Mouse (Mus musculus): ENCODE measurements at regions not wholly inside any gene's neighbourhood (a gene's known extent, or its start where the extent isn't known, plus 50 kb on each side); places are given as distances from the start of the nearest gene placed in this dataset.

- DNase-seq (ENCODE audit: low spot score), result no peak
These were observed 245.3 kb downstream of the Adamts20 start for GRCm38 (mm10) chr15:94219907-94220306.

- no peak for DNase-seq (ENCODE audit: low spot score)
These were observed 248.5 kb downstream of the Adamts20 start for GRCm38 (mm10) chr15:94216703-94217102.

- DNase-seq (ENCODE audit: low spot score), result no peak
These were observed 250.8 kb downstream of the Adamts20 start for GRCm38 (mm10) chr15:94214440-94214839.

- DNase-seq (ENCODE audit: low spot score), result peak; percentile 69
These were observed 251.8 kb downstream of the Adamts20 start for GRCm38 (mm10) chr15:94213393-94213792.

GRCm38 (mm10) chr15:94208476-94208875, 256.7 kb downstream of the Adamts20 start:
- peak; percentile 13 for DNase-seq (ENCODE audit: low spot score)

GRCm38 (mm10) chr15:94206454-94206853, 258.8 kb downstream of the Adamts20 start:
- no peak for DNase-seq (ENCODE audit: low spot score)

- no peak for DNase-seq (ENCODE audit: low spot score)
These were observed 259.8 kb downstream of the Adamts20 start for GRCm38 (mm10) chr15:94205309-94205893.

GRCm38 (mm10) chr15:94190081-94190488, 275.1 kb downstream of the Adamts20 start:
- no peak for DNase-seq (ENCODE audit: low spot score)

- DNase-seq (ENCODE audit: low spot score), result no peak
These were observed 277.6 kb downstream of the Adamts20 start for GRCm38 (mm10) chr15:94187588-94187987.

GRCm38 (mm10) chr15:94183663-94184375, 281.4 kb downstream of the Adamts20 start:
- no peak for DNase-seq (ENCODE audit: low spot score)

- no peak for DNase-seq (ENCODE audit: low spot score)
These were observed 291.1 kb downstream of the Adamts20 start for GRCm38 (mm10) chr15:94174083-94174482.

GRCm38 (mm10) chr15:94160806-94161205, 304.4 kb downstream of the Adamts20 start:
- DNase-seq (ENCODE audit: low spot score), result no peak

- no peak for DNase-seq (ENCODE audit: low spot score)
These were observed 325.7 kb downstream of the Adamts20 start for GRCm38 (mm10) chr15:94139534-94139958.

- DNase-seq (ENCODE audit: low spot score), result no peak
These were observed 327.9 kb downstream of the Adamts20 start for GRCm38 (mm10) chr15:94137159-94137952.

- DNase-seq (ENCODE audit: low spot score), result peak; percentile 10
These were observed 352.4 kb downstream of the Adamts20 start for GRCm38 (mm10) chr15:94112801-94113200.

- peak; percentile 48 for DNase-seq (ENCODE audit: low spot score)
These were observed 358.0 kb downstream of the Adamts20 start for GRCm38 (mm10) chr15:94107186-94107716.

- DNase-seq (ENCODE audit: low spot score), result no peak
These were observed 374.6 kb downstream of the Adamts20 start for GRCm38 (mm10) chr15:94090644-94091043.

- no peak for DNase-seq (ENCODE audit: low spot score)
These were observed 375.4 kb downstream of the Adamts20 start for GRCm38 (mm10) chr15:94089856-94090255.

GRCm38 (mm10) chr15:94082369-94082768, 382.8 kb downstream of the Adamts20 start:
- no peak for DNase-seq (ENCODE audit: low spot score)

GRCm38 (mm10) chr15:94077056-94077455, 388.2 kb downstream of the Adamts20 start:
- no peak for DNase-seq (ENCODE audit: low spot score)

GRCm38 (mm10) chr15:94074161-94074950, 390.9 kb downstream of the Adamts20 start:
- no peak for DNase-seq (ENCODE audit: low spot score)

GRCm38 (mm10) chr15:94067721-94068120, 397.5 kb downstream of the Adamts20 start:
- no peak for DNase-seq (ENCODE audit: low spot score)
